Mouse (Mus musculus) c-Kit-positive CD71-negative TER-119-negative erythroid progenitor cells, embryonic 14.5 days (primary cell): Measurements from ENCODE around the gene Zscan4f.
"Not testable (repeated sequence)": the region's sequence is repeated elsewhere in the genome, so short reads cannot be mapped to it uniquely, and the experiment has no call there.

Experiments
- DNase-seq: peaks from one replicate; pipeline ENCODE4 v3.0.0-alpha.2; 2013; ENCODE audit warnings: low read depth

Gene Zscan4f

DNA sequence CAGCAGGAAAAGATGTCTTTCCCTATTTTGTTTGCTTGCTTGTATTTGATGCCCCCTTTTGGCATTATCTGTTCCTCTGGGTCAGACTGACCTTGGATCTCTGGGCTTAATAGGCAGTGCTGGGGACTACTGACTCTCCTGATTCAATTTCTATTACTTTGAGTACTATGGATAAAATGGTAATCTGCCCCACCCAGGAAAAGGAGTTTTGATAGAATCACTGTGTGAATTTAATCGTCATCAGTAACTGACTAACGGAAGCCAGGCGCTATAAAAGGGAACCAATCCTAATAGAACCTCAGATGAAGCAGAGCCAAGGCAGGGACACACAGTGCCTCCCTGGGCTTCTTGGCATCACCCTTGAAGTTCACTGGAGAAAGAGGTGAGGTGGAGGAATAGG, at the start of gene Zscan4f:
Gene Zscan4f (plus strand): TSS at position 301 of the 400 bp plus-strand sequence.
- DNase-seq: not testable (repeated sequence)

DNA sequence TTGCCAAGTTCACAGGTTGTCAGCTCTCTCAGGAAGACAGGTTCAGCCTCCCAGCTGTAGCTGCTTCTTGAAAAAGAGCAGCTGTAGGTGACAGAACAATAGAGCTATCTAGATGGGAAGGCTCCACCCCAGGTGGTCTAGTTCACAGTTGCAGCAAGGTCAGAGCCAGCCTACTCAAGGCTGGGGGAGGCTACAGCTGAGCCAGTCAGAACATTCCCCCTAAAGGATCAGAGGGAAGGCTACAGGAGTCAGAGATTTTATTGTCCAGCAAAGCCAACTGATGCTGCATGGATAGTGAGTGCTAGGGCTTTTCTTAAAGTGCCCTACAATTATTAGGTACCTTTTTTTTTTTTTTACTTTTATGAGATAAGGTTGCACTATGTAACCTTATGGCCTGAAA, 13.1 kb upstream of the Zscan4f start:
- DNase-seq: not testable (repeated sequence)
